Mouse (Mus musculus) c-Kit-negative CD71-positive TER-119-positive erythroid progenitor cells, embryonic 14.5 days (primary cell): Measurements from ENCODE around the gene Foxn2.
"Not testable (repeated sequence)": the region's sequence is repeated elsewhere in the genome, so short reads cannot be mapped to it uniquely, and the experiment has no call there.

Experiments
- DNase-seq: peaks from one replicate; pipeline ENCODE4 v3.0.0-alpha.2; 2013; ENCODE audit warnings: low read depth, low spot score

Gene Foxn2

DNA sequence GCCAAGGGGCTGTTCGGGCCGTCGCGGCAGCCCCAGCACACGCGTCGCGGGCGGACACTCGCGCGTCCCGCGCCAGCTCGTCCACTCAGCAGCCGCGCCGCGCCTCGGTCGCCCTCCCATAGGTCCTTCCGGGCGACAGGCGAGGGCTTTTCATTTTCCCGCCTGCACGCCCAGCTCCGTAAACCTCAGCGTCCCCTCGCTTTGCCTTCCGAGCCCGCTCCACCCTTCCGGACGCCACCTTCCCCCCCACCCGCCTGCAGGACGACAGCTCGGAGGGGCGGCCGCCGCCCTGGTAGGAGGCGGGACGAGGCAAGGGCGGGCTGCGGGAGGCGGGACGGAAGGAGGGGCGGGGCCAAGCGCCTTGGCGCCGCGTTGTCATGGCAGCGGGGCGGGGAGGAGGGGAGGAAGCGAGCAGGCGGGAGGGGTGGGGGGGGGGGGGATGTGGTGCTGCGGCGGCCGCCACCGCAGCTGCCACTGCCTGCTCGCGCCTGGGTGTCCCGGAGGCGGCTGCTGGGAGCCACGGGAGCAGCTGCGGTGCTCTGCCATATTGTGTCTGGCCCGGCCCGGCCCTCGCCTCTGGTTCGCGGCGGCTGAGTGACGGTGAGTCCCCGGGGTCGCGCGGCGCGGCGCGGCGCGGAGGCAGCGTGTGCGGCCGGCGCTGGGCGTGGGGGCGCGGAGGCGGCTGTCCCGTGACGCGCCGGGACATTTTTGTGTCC is at the start of gene Foxn2:
Gene Foxn2 (plus strand): TSS at position 427 of the 716 bp plus-strand sequence.
- peak; percentile 90 for DNase-seq

DNA sequence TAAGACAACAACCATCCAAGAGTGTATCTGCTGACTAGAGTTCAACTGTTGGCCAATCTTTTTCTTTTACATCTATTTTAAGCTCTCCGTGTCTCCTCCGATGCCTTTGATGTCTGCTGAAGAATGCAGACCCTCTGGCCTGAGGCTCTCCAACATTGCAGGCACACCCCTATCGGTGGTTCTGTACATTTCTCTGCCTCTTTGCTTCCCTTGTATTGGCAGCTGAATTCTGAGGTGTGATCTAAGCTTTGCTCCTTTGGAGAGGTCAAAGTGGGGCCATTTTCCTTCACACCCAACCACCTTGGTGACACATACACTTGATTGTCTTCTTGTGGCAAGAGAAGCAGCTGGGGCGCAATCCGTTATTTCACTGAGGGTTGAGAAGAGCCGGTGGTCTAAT is 43.0 kb upstream of the Foxn2 start:
- DNase-seq = no peak

GRCm38 (mm10) chr17:88398090-88398489 is 42.4 kb upstream of the Foxn2 start:
- DNase-seq = no peak

DNA sequence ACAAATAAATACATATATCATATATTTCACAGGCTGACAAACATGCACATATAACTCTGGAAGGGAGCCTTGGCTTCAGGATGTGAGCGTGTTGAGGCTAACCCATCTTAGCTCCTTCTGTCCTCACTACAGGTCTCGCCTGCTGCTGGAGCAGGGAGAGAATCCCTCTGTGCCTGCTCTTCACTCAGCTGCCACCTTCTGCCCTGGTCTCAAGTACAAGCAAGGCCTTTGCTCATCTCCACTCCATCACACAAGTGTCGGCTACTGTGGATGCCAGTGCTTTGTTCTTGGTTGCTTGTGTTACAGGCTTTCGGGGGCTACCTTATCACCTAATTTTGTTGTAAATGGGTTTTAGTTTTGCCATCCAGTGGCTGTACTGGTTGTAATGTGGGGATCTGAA is 41.7 kb upstream of the Foxn2 start:
- no peak for DNase-seq

DNA sequence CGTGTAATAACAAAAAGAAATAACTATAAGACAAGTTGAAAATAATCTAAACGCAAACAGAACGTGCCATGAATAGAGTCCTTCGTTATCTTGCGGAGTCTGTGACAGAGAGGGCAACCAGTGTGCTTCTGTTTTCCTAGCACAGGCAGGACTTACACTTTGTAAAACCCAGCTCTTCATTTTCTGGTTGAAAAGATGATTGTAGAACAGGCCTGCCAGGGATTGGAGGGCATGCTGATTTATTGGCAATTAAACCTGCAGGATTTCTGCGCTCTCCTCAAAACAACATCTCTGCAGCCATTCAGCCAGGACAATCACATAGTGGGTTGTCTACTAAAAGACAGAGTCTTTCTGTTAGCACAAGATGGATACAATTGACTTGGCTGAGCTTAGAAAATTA is 40.4 kb upstream of the Foxn2 start:
- no peak for DNase-seq

- DNase-seq = no peak
These were observed 39.6 kb upstream of the Foxn2 start for GRCm38 (mm10) chr17:88400702-88401475.

DNA sequence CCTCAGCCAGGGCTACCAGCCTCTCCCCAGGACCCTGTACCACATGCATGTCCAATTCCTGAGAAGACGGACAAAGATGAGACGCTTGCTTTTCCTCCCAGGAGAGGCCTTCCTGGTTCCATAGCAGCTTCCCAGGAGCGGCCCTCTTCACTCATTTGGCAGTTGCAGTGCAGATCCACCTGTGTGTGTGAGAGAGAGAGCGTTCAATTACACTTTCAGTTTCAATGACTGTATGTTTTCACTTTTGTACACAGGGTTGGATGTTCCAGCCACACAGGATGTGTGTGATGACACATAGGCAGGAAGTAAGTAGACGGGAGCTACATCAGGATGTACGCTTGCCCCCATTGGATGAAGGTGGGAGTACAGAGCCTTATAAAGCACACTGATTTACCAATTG is 37.2 kb upstream of the Foxn2 start:
- no peak for DNase-seq

DNA sequence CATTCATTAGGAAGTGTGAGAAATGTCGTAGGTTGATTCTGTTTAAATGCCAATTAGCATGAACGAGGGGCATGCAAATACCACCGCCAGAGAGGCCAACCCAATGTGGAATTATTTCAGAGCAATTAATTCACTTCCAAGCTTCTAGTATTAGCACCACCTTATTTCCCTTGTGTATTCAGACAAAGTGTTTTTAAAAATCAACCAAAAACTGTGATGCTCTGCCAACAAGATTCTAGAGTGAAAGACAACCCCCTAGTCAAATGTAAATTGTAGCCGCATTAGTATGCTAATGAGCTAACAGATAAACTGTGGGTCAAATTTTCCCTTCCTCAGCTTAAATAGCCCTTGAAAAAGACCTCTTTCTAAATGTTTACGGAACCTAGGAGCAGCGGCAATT is 36.0 kb upstream of the Foxn2 start:
- no peak for DNase-seq

DNA sequence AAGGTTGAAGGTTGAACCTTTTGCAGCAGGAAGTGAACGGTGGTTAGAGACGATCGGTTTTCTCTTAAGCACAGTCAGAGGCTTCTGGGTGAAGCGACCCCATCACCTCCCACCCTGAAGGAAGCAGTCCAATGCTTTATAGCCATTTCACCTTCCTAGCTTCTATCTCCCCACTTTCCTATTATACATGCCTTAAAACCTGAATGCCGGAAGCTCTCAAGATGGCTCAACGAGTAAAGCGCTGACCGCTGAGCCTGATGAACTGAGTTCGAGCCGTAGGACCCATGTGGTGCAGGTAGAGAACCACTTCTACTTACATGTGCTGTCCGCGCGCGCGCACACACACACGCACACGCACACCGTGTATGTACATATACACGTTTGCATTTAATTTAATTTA is 35.4 kb upstream of the Foxn2 start:
- DNase-seq = no peak

GRCm38 (mm10) chr17:88409706-88410105 is 30.8 kb upstream of the Foxn2 start:
- no peak for DNase-seq

DNA sequence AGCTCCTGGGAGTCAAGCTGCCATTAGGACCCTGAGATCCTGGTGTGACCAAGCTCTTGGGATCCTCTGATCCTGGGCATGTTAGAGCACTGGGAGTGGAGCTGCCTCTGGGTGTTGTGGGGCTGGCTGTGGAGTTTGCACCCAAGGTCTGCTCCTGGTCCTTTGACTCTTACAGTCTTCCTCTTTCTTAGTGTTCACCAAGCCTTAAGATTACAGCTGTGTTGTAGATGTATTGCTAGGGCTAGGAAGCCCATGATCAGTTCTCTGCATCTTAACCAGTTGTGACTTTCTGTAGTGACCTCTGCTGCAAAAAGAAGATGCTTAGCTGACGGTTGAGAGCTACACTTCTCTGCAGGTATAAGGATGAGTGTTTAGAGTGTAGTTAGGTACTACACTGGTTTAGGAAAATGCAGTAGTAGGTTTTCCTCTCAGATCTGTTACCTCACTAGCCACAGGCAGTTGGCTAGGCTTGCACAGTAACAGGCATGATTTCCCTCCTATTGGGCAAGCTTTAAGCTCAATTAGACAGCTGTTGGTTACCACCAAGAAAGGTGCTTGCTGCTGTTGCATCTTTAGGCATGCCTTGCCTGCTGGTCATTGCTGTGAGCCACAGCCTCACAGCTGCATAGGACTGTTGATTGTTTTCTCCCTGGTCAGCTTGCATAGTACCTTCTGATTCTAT is 27.2 kb upstream of the Foxn2 start:
- no peak for DNase-seq

- no peak for DNase-seq
These were observed 20.1 kb upstream of the Foxn2 start for GRCm38 (mm10) chr17:88420426-88420825.

DNA sequence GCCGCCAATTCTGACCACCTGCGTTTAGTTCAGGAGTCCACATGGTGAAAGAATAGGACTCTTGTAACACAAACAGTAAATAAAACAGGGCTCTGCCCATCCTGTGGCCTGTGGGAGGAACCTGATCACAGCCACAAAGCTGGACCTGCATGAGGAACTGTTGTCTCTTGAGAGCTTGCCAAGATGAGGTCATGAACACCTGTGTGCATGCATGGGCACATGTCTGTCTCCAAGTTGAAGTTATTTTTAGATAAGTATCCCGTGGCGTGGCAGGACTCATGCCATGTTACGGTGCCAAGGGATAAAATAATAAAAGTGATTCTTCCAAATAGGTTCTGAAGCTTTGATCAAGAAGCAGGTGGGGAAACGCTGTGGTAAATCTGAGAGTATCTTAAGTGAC is 19.3 kb upstream of the Foxn2 start:
- DNase-seq = no peak

- peak; percentile 68 for DNase-seq
These were observed 9.8 kb upstream of the Foxn2 start for GRCm38 (mm10) chr17:88430719-88431118.

GRCm38 (mm10) chr17:88431486-88431885 is 9.0 kb upstream of the Foxn2 start:
- no peak for DNase-seq

GRCm38 (mm10) chr17:88431987-88432386 is 8.5 kb upstream of the Foxn2 start:
- DNase-seq = no peak

DNA sequence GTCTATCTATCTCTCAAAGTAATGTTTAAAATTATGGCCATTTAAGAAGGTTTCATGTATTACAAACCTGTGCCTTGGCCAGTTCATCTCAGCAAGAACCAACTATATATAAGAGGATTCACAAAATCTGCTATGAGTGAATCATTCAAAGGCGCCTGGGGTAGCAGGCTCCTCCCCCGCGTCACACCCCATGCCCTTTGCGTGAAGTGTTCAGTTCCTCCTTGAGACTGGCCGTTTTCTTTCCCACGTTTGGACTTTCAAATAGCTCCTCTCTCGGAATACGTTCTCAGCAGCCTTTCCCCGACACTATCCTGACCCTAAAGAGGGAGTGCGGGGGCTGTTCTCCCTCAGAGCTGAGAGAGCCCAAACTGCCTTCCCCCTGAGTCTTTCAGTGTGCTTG is 5.2 kb upstream of the Foxn2 start:
- no peak for DNase-seq

GRCm38 (mm10) chr17:88436284-88436683 is 4.2 kb upstream of the Foxn2 start:
- no peak for DNase-seq

GRCm38 (mm10) chr17:88436749-88437148 is 3.8 kb upstream of the Foxn2 start:
- not testable (repeated sequence) for DNase-seq

GRCm38 (mm10) chr17:88437391-88437790 is 3.1 kb upstream of the Foxn2 start:
- DNase-seq = peak; percentile 47

GRCm38 (mm10) chr17:88439536-88440050 is 918 bp upstream of the Foxn2 start:
- no peak for DNase-seq

DNA sequence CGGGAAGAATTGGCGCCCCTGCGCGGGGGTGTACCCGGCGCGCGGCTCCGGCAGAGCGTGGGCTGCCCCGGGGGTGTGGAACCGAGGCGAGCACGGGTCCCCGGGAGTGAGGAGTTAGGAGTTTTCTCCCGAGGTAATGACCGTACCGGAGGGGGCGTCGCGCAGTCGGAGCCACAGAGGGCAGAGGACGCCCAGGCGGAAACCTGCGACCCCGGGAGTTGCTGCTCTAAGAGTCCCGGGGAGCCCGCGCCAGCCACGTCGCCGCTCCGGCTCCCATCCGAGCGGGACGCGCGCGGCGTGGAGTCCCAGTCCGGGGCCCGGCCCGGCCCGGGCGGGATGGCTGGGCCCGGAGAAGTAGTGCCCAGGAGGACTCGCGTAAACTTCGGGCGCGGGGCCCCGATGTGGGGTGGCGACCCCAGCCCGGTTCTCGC is 505 bp downstream of the Foxn2 start:
- DNase-seq = no peak
